Mouse (Mus musculus) heart, postnatal 0 days (tissue): ENCODE measurements around the gene 4930430A15Rik. TPM values are rescaled to one million over a fixed set of nuclear protein-coding genes. Genes with fewer than 3 reads are reported as not detected.

ENCODE experiments used
- ATAC-seq: fragments of 200-750 bp; cut with Nextera tagmentation; 2 replicates; pipeline ENCODE4 v1.8.0; 2017; ENCODE audit warnings: low read depth, moderate number of reproducible peaks, moderate library complexity; ENCODE audit not compliant: insufficient read depth
- DNase-seq: peaks from one replicate; pipeline ENCODE4 v3.0.0-alpha.2; 2016; ENCODE audit warnings: low spot score
- H3K27ac ChIP-seq: fragments of 300-500 bp; sonication (generic); 2 replicates; pipeline ENCODE4 v1.5.1; 2014; ENCODE audit warnings: low read depth, mild to moderate bottlenecking
- H3K27me3 ChIP-seq: fragments of 300-500 bp; sonication (generic); 2 replicates; pipeline ENCODE4 v1.6.1; 2014; ENCODE audit warnings: low read length, mixed read lengths; ENCODE audit not compliant: control insufficient read depth, insufficient read depth
- H3K36me3 ChIP-seq: fragments of 300-500 bp; sonication (generic); replicated peaks from 2 replicates; pipeline ENCODE4 v1.6.1; 2014; ENCODE audit warnings: low read length, mixed read lengths; ENCODE audit not compliant: control insufficient read depth, insufficient read depth
- H3K4me1 ChIP-seq: fragments of 300-500 bp; sonication (generic); 2 replicates; pipeline ENCODE4 v1.6.1; 2014; ENCODE audit warnings: antibody characterized with exemption; ENCODE audit not compliant: control insufficient read depth, insufficient read depth
- H3K4me2 ChIP-seq: fragments of 300-500 bp; sonication (generic); 2 replicates; pipeline ENCODE4 v1.6.1; 2014; ENCODE audit warnings: low read depth, mild to moderate bottlenecking, low read length, moderate library complexity
- H3K4me3 ChIP-seq: fragments of 300-500 bp; sonication (generic); 2 replicates; pipeline ENCODE4 v1.5.1; 2014; ENCODE audit warnings: low read depth, low read length
- H3K9ac ChIP-seq: fragments of 300-500 bp; sonication (generic); replicated peaks from 2 replicates; pipeline ENCODE4 v1.6.1; 2014; ENCODE audit warnings: low read depth, low read length, mixed read lengths
- H3K9me3 ChIP-seq: fragments of 300-500 bp; sonication (generic); replicated peaks from 2 replicates; pipeline ENCODE4 v1.6.1; 2016; ENCODE audit warnings: low read length; ENCODE audit not compliant: control insufficient read depth
- CTCF ChIP-seq: IDR thresholded peaks from 2 replicates; pipeline ENCODE4 v1.5.1; 2016; ENCODE audit warnings: antibody characterized with exemption, control low read depth, low read depth
- EP300 ChIP-seq: IDR thresholded peaks from 2 replicates; pipeline ENCODE4 v1.6.1; 2016; ENCODE audit warnings: antibody characterized with exemption, low read depth
- WGBS: fragments of 180-500 bp; shearing (Covaris S2); extraction: QIAGEN DNeasy Blood & Tissue Kit; methylation state at CpG from one replicate; pipeline ENCODE4 v1.1.7; 2014; 5-methylcytosine and 5-hydroxymethylcytosine counted together
- polyA plus RNA-seq: library from polyadenylated mRNA; unstranded; fragments of >200 nt; fragmentation: Nextera tagmentation; extraction: Ambion mirVana; gene quantifications from 2 replicates; pipeline ENCODE4 v1.2.1, GENCODE M21; 2015
- total RNA-seq: library from RNA; depleted of rRNA; stranded (reverse); fragments of >200 nt; gene quantifications from 2 replicates; pipeline ENCODE4 v1.2.3, GENCODE M21; 2014; ENCODE audit warnings: low replicate concordance; rRNA removed

4930430A15Rik gene
- total RNA-seq (not detected in 2 replicates), polyA plus RNA-seq (not detected in 2 replicates)

GRCm38 (mm10) chr2:111229502-111229901 lies at the start of gene 4930430A15Rik:
TSS of gene 4930430A15Rik (minus strand) at chr2:111229602.
- DNase-seq (no peak), ATAC-seq (no peak)
- WGBS, result 77% methylated on average over 6 of the region's 6 CpGs

GRCm38 (mm10) chr2:111274006-111274405 lies 44.6 kb upstream of the 4930430A15Rik start, which contains the start of gene Olfr1277:
TSS of gene Olfr1277 (minus strand) at chr2:111274106.
- H3K4me2 ChIP-seq, result no peak within 1 kb of the TSS
- no peaks in the 10 kb centered on the region for H3K27me3 ChIP-seq
- H3K9ac ChIP-seq, result no peak within 1 kb of the TSS
- no peaks in the 10 kb centered on the region for H3K36me3 ChIP-seq
- no peaks in the 10 kb centered on the region for H3K9me3 ChIP-seq
- H3K27ac ChIP-seq, result no peak within 1 kb of the TSS
- no peak for DNase-seq
- no peaks in the 10 kb centered on the region for H3K4me1 ChIP-seq
- ATAC-seq, result no peak
- no peak within 1 kb of the TSS for H3K4me3 ChIP-seq
- TF ChIP-seq CTCF, result no peak
- no peak for TF ChIP-seq EP300
- WGBS, result 67% methylated on average over 2 of the region's 2 CpGs

More at GRCm38 (mm10) chr2:111229502-111229901, at the start of gene 4930430A15Rik:
- Histone ChIP-seq H3K9ac (no peak within 1 kb of the TSS), H3K9me3 (no peaks in the 10 kb centered on the region), H3K4me3 (no peak within 1 kb of the TSS), H3K4me1 (no peaks in the 10 kb centered on the region), H3K4me2 (no peak within 1 kb of the TSS), H3K27me3 (no peaks in the 10 kb centered on the region), H3K27ac (no peak within 1 kb of the TSS), H3K36me3 (no peaks in the 10 kb centered on the region)
- TF ChIP-seq CTCF (no peak), EP300 (no peak)

GRCm38 (mm10) chr2:111254216-111254615 lies 24.8 kb upstream of the 4930430A15Rik start, which contains the start of gene Olfr1276:
TSS of gene Olfr1276 (plus strand) at chr2:111254516.
- DNase-seq, result no peak
- no peak for ATAC-seq

DNA sequence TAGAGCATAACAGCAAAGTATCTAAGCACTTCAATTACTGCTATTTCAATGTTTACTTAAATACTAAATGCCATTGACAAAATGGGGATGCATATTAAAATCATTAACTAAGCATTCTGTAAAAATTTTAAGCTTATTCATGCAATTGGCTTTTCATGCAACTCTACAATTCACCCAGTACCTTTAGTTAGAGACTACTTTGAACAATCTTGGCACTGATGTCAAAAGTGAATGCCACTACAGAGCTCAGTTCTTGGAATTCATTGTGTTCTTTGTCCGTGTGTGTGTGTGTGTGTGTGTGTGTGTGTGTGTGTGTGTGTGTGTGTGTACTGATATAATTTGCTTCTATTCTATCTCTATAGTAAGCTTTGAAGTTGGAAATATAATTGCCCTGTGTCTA lies 5.8 kb upstream of the 4930430A15Rik start, which contains the start of gene Olfr1275:
Gene Olfr1275, minus strand, starts transcription at position 101 of the 400 bp plus-strand sequence.
- Histone ChIP-seq H3K4me3 (no peak within 1 kb of the TSS), H3K9ac (no peak within 1 kb of the TSS), H3K9me3 (no peaks in the 10 kb centered on the region), H3K27me3 (no peaks in the 10 kb centered on the region), H3K4me1 (no peaks in the 10 kb centered on the region), H3K36me3 (no peaks in the 10 kb centered on the region), H3K4me2 (no peak within 1 kb of the TSS), H3K27ac (no peak within 1 kb of the TSS)
- 40% methylated on average over 1 of the region's 1 CpGs for WGBS
- ATAC-seq, result no peak
- no peak for TF ChIP-seq EP300
- no peak for TF ChIP-seq CTCF
- no peak for DNase-seq

More at GRCm38 (mm10) chr2:111254216-111254615, 24.8 kb upstream of the 4930430A15Rik start, which contains the start of gene Olfr1276:
- Histone ChIP-seq H3K27ac (no peak within 1 kb of the TSS), H3K4me2 (no peak within 1 kb of the TSS), H3K27me3 (no peaks in the 10 kb centered on the region), H3K9me3 (0 out of 2 replicates have a peak, but pooled peaks cover 3% of the 10 kb centered on the region), H3K4me1 (no peaks in the 10 kb centered on the region), H3K9ac (no peak within 1 kb of the TSS), H3K36me3 (no peaks in the 10 kb centered on the region), H3K4me3 (no peak within 1 kb of the TSS)
- TF ChIP-seq EP300 (no peak), CTCF (no peak)

GRCm38 (mm10) chr2:111182068-111182467 lies 47.3 kb downstream of the 4930430A15Rik start:
- no peak overlapping the region for H3K27ac ChIP-seq
- H3K36me3 ChIP-seq, result no peaks in the 10 kb centered on the region
- no peak overlapping the region for H3K4me3 ChIP-seq
- TF ChIP-seq EP300 (no peak), CTCF (no peak)
- no peak overlapping the region for H3K4me2 ChIP-seq
- no peak overlapping the region for H3K9ac ChIP-seq
- H3K4me1 ChIP-seq, result no peaks in the 10 kb centered on the region
- no peaks in the 10 kb centered on the region for H3K27me3 ChIP-seq
- no peak for DNase-seq
- WGBS, result 87% methylated on average over 11 of the region's 11 CpGs
- H3K9me3 ChIP-seq, result 0 out of 2 replicates have a peak, but pooled peaks cover 3% of the 10 kb centered on the region
- no peak for ATAC-seq

GRCm38 (mm10) chr2:111152836-111153235 lies 76.6 kb downstream of the 4930430A15Rik start, which contains the start of gene Gm15130:
TSS of gene Gm15130 (minus strand) at chr2:111152936.
- TF ChIP-seq CTCF, result no peak
- no peak for TF ChIP-seq EP300
- Histone ChIP-seq H3K4me1 (no peaks in the 10 kb centered on the region), H3K9me3 (no peaks in the 10 kb centered on the region; the same call in 1 of the 2 replicates), H3K9ac (no peak within 1 kb of the TSS), H3K27me3 (no peaks in the 10 kb centered on the region), H3K4me2 (no peak within 1 kb of the TSS), H3K36me3 (no peaks in the 10 kb centered on the region), H3K27ac (no peak within 1 kb of the TSS), H3K4me3 (no peak within 1 kb of the TSS)
- ATAC-seq (no peak), DNase-seq (no peak)
- 61% methylated on average over 2 of the region's 2 CpGs for WGBS
